Mouse (Mus musculus) neural tube, embryonic 12.5 days (tissue): ENCODE data around the gene Rybp. TPM values are rescaled to one million over a fixed set of nuclear protein-coding genes. Genes with fewer than 3 reads are reported as not detected.

Experiments used
- ATAC-seq: fragments of 200-750 bp; cut with Nextera tagmentation; 2 replicates; pipeline ENCODE4 v1.8.0; 2017; ENCODE audit warnings: low read depth, mild to moderate bottlenecking, moderate TSS enrichment, moderate library complexity; ENCODE audit not compliant: low FRiP score
- H3K27ac ChIP-seq: fragments of 300-500 bp; sonication (generic); 2 replicates; pipeline ENCODE4 v1.5.1; 2016
- H3K27me3 ChIP-seq: fragments of 300-500 bp; sonication (generic); replicated peaks from 2 replicates; pipeline ENCODE4 v1.6.1; 2016; ENCODE audit warnings: mild to moderate bottlenecking
- H3K36me3 ChIP-seq: fragments of 300-500 bp; sonication (generic); 2 replicates; pipeline ENCODE4 v1.6.1; 2016; ENCODE audit warnings: mild to moderate bottlenecking
- H3K4me1 ChIP-seq: fragments of 300-500 bp; sonication (generic); 2 replicates; pipeline ENCODE4 v1.6.1; 2016
- H3K4me2 ChIP-seq: fragments of 300-500 bp; sonication (generic); replicated peaks from 2 replicates; pipeline ENCODE4 v1.6.1; 2016; ENCODE audit warnings: mild to moderate bottlenecking
- H3K4me3 ChIP-seq: fragments of 300-500 bp; sonication (generic); 2 replicates; pipeline ENCODE4 v1.5.1; 2016
- H3K9ac ChIP-seq: fragments of 300-500 bp; sonication (generic); 2 replicates; pipeline ENCODE4 v1.6.1; 2016; ENCODE audit warnings: mild to moderate bottlenecking
- H3K9me3 ChIP-seq: fragments of 300-500 bp; sonication (generic); 2 replicates; pipeline ENCODE4 v1.6.1; 2016; ENCODE audit warnings: mild to moderate bottlenecking
- WGBS: fragments of 180-500 bp; shearing (Covaris S2); methylation state at CpG from one replicate; pipeline ENCODE4 v1.1.7; 2016; 5-methylcytosine and 5-hydroxymethylcytosine counted together
- polyA plus RNA-seq: library from polyadenylated mRNA; unstranded; fragments of >200 nt; fragmentation: Nextera tagmentation; extraction: Ambion mirVana; gene quantifications from 2 replicates; pipeline ENCODE4 v1.2.1, GENCODE M21; 2016

Rybp gene
- polyA plus RNA-seq, 1 experiment from 2014 or later: 18.5 TPM

- no peaks in the 10 kb centered on the region for H3K9me3 ChIP-seq
- peaks cover 17% of the 10 kb centered on the region for H3K4me1 ChIP-seq
- no peak overlapping the region for H3K27ac ChIP-seq
- 67% methylated on average over 3 of the region's 3 CpGs for WGBS
- ATAC-seq: peak; percentile 41; the same call in 1 of the 2 replicates
- H3K4me2 ChIP-seq: no peak overlapping the region
- H3K36me3 ChIP-seq: no peaks in the 10 kb centered on the region
- no peak overlapping the region for H3K4me3 ChIP-seq
- H3K27me3 ChIP-seq: no peaks in the 10 kb centered on the region
- no peak overlapping the region for H3K9ac ChIP-seq
Observed at GRCm38 (mm10) chr6:100233522-100233921, 53.8 kb downstream of the Rybp start.

- ATAC-seq: no peak
Observed at GRCm38 (mm10) chr6:100233061-100233460, 54.2 kb downstream of the Rybp start.

GRCm38 (mm10) chr6:100226204-100226603 lies 61.1 kb downstream of the Rybp start:
- no peak overlapping the region for H3K9ac ChIP-seq
- H3K4me1 ChIP-seq: no peaks in the 10 kb centered on the region
- no peaks in the 10 kb centered on the region for H3K27me3 ChIP-seq
- 89% methylated on average over 2 of the region's 2 CpGs for WGBS
- no peak overlapping the region for H3K27ac ChIP-seq
- H3K4me3 ChIP-seq: no peak overlapping the region
- H3K36me3 ChIP-seq: peaks cover 8% of the 10 kb centered on the region; the same call in 1 of the 2 replicates
- no peaks in the 10 kb centered on the region for H3K9me3 ChIP-seq
- H3K4me2 ChIP-seq: no peak overlapping the region
- ATAC-seq: no peak

More at GRCm38 (mm10) chr6:100233061-100233460, 54.2 kb downstream of the Rybp start:
- 45% methylated on average over 4 of the region's 4 CpGs for WGBS
- Histone ChIP-seq H3K4me1 (peaks cover 17% of the 10 kb centered on the region), H3K9me3 (no peaks in the 10 kb centered on the region), H3K4me3 (no peak overlapping the region), H3K9ac (no peak overlapping the region), H3K4me2 (no peak overlapping the region), H3K27ac (no peak overlapping the region), H3K36me3 (0 out of 2 replicates have a peak, but pooled peaks cover 2% of the 10 kb centered on the region), H3K27me3 (no peaks in the 10 kb centered on the region)

GRCm38 (mm10) chr6:100223932-100224331 lies 63.4 kb downstream of the Rybp start:
- peaks cover 8% of the 10 kb centered on the region; the same call in 1 of the 2 replicates for H3K36me3 ChIP-seq
- H3K9me3 ChIP-seq: no peaks in the 10 kb centered on the region
- H3K4me1 ChIP-seq: peaks cover 6% of the 10 kb centered on the region
- WGBS: 93% methylated on average over 6 of the region's 6 CpGs
- no peak overlapping the region for H3K9ac ChIP-seq
- H3K4me2 ChIP-seq: no peak overlapping the region
- no peak overlapping the region for H3K4me3 ChIP-seq
- no peak overlapping the region for H3K27ac ChIP-seq
- H3K27me3 ChIP-seq: 0 out of 2 replicates have a peak, but pooled peaks cover 2% of the 10 kb centered on the region
- no peak for ATAC-seq

- 76% methylated on average over 10 of the region's 10 CpGs for WGBS
- no peak overlapping the region for H3K9ac ChIP-seq
- H3K4me2 ChIP-seq: no peak overlapping the region
- H3K27ac ChIP-seq: no peak overlapping the region
- peaks cover 8% of the 10 kb centered on the region; the same call in 1 of the 2 replicates for H3K36me3 ChIP-seq
- 0 out of 2 replicates have a peak, but pooled peaks cover 2% of the 10 kb centered on the region for H3K27me3 ChIP-seq
- no peaks in the 10 kb centered on the region for H3K9me3 ChIP-seq
- no peak overlapping the region for H3K4me3 ChIP-seq
- no peak for ATAC-seq
- H3K4me1 ChIP-seq: peaks cover 11% of the 10 kb centered on the region
Observed at GRCm38 (mm10) chr6:100223435-100223834, 63.9 kb downstream of the Rybp start.

GRCm38 (mm10) chr6:100222927-100223326 lies 64.4 kb downstream of the Rybp start:
- H3K4me2 ChIP-seq: no peak overlapping the region
- H3K27ac ChIP-seq: no peak overlapping the region
- no peak overlapping the region for H3K4me3 ChIP-seq
- WGBS: 88% methylated on average over 5 of the region's 5 CpGs
- no peaks in the 10 kb centered on the region for H3K9me3 ChIP-seq
- peaks cover 5% of the 10 kb centered on the region; the same call in 1 of the 2 replicates for H3K36me3 ChIP-seq
- H3K27me3 ChIP-seq: 0 out of 2 replicates have a peak, but pooled peaks cover 2% of the 10 kb centered on the region
- no peak overlapping the region for H3K9ac ChIP-seq
- peaks cover 16% of the 10 kb centered on the region for H3K4me1 ChIP-seq
- no peak for ATAC-seq

- 0 out of 2 replicates have a peak, but pooled peaks cover 2% of the 10 kb centered on the region for H3K27me3 ChIP-seq
- H3K4me2 ChIP-seq: no peak overlapping the region
- no peaks in the 10 kb centered on the region for H3K36me3 ChIP-seq
- ATAC-seq: no peak
- WGBS: 76% methylated on average over 4 of the region's 4 CpGs
- peaks cover 17% of the 10 kb centered on the region for H3K4me1 ChIP-seq
- no peaks in the 10 kb centered on the region for H3K9me3 ChIP-seq
- H3K4me3 ChIP-seq: no peak overlapping the region
- no peak overlapping the region for H3K27ac ChIP-seq
- H3K9ac ChIP-seq: no peak overlapping the region
Observed at GRCm38 (mm10) chr6:100221803-100222202, 65.5 kb downstream of the Rybp start.

- Histone ChIP-seq H3K4me1 (peaks cover 17% of the 10 kb centered on the region), H3K9me3 (no peaks in the 10 kb centered on the region), H3K4me2 (no peak overlapping the region), H3K9ac (no peak overlapping the region), H3K27ac (no peak overlapping the region), H3K27me3 (peaks cover 7% of the 10 kb centered on the region; the same call in 1 of the 2 replicates), H3K36me3 (no peaks in the 10 kb centered on the region), H3K4me3 (no peak overlapping the region)
- no peak for ATAC-seq
- 74% methylated on average over 14 of the region's 14 CpGs for WGBS
Observed at GRCm38 (mm10) chr6:100220917-100221560, 66.2 kb downstream of the Rybp start.

GRCm38 (mm10) chr6:100219971-100220370 lies 67.3 kb downstream of the Rybp start:
- Histone ChIP-seq H3K9me3 (no peaks in the 10 kb centered on the region), H3K4me1 (peaks cover 26% of the 10 kb centered on the region), H3K27me3 (peaks cover 18% of the 10 kb centered on the region; the same call in 1 of the 2 replicates), H3K9ac (no peak overlapping the region), H3K4me2 (no peak overlapping the region), H3K4me3 (no peak overlapping the region), H3K27ac (no peak overlapping the region), H3K36me3 (no peaks in the 10 kb centered on the region)
- 80% methylated on average over 3 of the region's 3 CpGs for WGBS
- ATAC-seq: no peak

GRCm38 (mm10) chr6:100218541-100219341 lies 68.5 kb downstream of the Rybp start:
- H3K4me2 ChIP-seq: peak overlapping the region; percentile 16; the same call in 1 of the 2 replicates
- peaks cover 35% of the 10 kb centered on the region for H3K4me1 ChIP-seq
- H3K27ac ChIP-seq: no peak overlapping the region
- H3K27me3 ChIP-seq: peaks cover 22% of the 10 kb centered on the region; the same call in 1 of the 2 replicates
- H3K36me3 ChIP-seq: no peaks in the 10 kb centered on the region
- H3K4me3 ChIP-seq: no peak overlapping the region
- ATAC-seq: peak; percentile 88
- H3K9ac ChIP-seq: 0 out of 2 replicates have a peak overlapping the region, but pooled peaks have one; percentile 14
- H3K9me3 ChIP-seq: no peaks in the 10 kb centered on the region
- WGBS: 28% methylated on average over 13 of the region's 13 CpGs

- Histone ChIP-seq H3K27me3 (peaks cover 22% of the 10 kb centered on the region; the same call in 1 of the 2 replicates), H3K4me1 (peaks cover 44% of the 10 kb centered on the region), H3K4me3 (no peak overlapping the region), H3K4me2 (no peak overlapping the region), H3K9me3 (no peaks in the 10 kb centered on the region), H3K9ac (no peak overlapping the region), H3K36me3 (no peaks in the 10 kb centered on the region), H3K27ac (no peak overlapping the region)
- no peak for ATAC-seq
- WGBS: 81% methylated on average over 8 of the region's 8 CpGs
Observed at GRCm38 (mm10) chr6:100217507-100217906, 69.8 kb downstream of the Rybp start.

- H3K4me2 ChIP-seq: no peak overlapping the region
- no peak for ATAC-seq
- WGBS: 76% methylated on average over 5 of the region's 5 CpGs
- no peak overlapping the region for H3K27ac ChIP-seq
- H3K9ac ChIP-seq: no peak overlapping the region
- H3K4me1 ChIP-seq: peaks cover 46% of the 10 kb centered on the region
- no peaks in the 10 kb centered on the region for H3K9me3 ChIP-seq
- H3K27me3 ChIP-seq: peaks cover 22% of the 10 kb centered on the region; the same call in 1 of the 2 replicates
- H3K4me3 ChIP-seq: no peak overlapping the region
- no peaks in the 10 kb centered on the region for H3K36me3 ChIP-seq
Observed at GRCm38 (mm10) chr6:100216945-100217344, 70.3 kb downstream of the Rybp start.
